Mouse (Mus musculus) testis, adult 2 months (tissue): ENCODE measurements at regions not wholly inside any gene's neighbourhood (a gene's known extent, or its start where the extent isn't known, plus 50 kb on each side); places are given as distances from the start of the nearest gene placed in this dataset.

ENCODE experiments used
- H3K27ac ChIP-seq: fragments of 200-500 bp; 2 replicates; pipeline ENCODE4 v1.5.1; 2012; ENCODE audit warnings: low read depth, low read length; ENCODE audit not compliant: control insufficient read depth, insufficient read depth
- H3K27me3 ChIP-seq: fragments of 200-500 bp; 2 replicates; pipeline ENCODE4 v1.6.1; 2012; ENCODE audit warnings: mild to moderate bottlenecking, low read length, moderate library complexity; ENCODE audit not compliant: control insufficient read depth, insufficient read depth
- H3K36me3 ChIP-seq: fragments of 200-500 bp; 2 replicates; pipeline ENCODE4 v1.6.1; 2012; ENCODE audit warnings: mild to moderate bottlenecking, low read length; ENCODE audit not compliant: control insufficient read depth, insufficient read depth
- H3K4me1 ChIP-seq: fragments of 200-500 bp; 2 replicates; pipeline ENCODE4 v1.6.1; 2012; ENCODE audit warnings: low read length; ENCODE audit not compliant: control insufficient read depth, insufficient read depth
- H3K4me3 ChIP-seq: fragments of 200-500 bp; 2 replicates; pipeline ENCODE4 v1.5.1; 2012; ENCODE audit warnings: low read depth, mild to moderate bottlenecking, low read length, moderate library complexity, mixed read lengths; ENCODE audit not compliant: control insufficient read depth
- CTCF ChIP-seq: fragments of 200-500 bp; IDR thresholded peaks from 2 replicates; pipeline ENCODE4 v1.5.1; 2012; ENCODE audit warnings: low read depth, mild to moderate bottlenecking, inconsistent platforms, low read length, moderate library complexity; ENCODE audit not compliant: control insufficient read depth, insufficient read depth, insufficient replicate concordance
- POLR2A ChIP-seq: fragments of 200-500 bp; IDR thresholded peaks from 2 replicates; pipeline ENCODE4 v1.6.1; 2012; ENCODE audit warnings: low read depth, mild to moderate bottlenecking, inconsistent platforms, low read length, moderate library complexity; ENCODE audit not compliant: control insufficient read depth

- TF ChIP-seq POLR2A (no peak), CTCF (no peak)
Observed at GRCm38 (mm10) chr4:10209324-10209923, 664.9 kb upstream of the 2610301B20Rik start.

DNA sequence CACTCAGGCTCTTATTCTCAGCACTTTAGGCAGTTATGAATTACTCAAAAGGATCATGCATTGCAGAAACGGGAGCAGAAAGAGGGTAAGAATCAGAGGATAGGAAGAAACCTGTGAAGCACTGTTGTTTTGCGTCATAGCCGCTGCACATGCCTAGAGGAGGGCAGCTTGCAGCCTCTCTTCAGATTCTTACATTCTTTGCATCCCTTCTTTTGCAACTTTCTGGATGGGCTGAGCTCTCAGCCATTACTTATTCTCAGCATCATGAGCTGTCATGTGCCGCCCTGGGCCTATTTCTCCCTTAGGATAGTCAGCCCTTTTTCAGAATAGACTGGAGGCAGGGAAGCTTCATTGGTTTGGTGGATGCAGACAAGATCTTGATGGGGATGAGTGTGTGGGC, 663.0 kb upstream of the 2610301B20Rik start:
- Histone ChIP-seq H3K27ac (no peak overlapping the region), H3K27me3 (no peaks in the 10 kb centered on the region), H3K4me3 (no peak overlapping the region), H3K4me1 (no peaks in the 10 kb centered on the region), H3K36me3 (no peaks in the 10 kb centered on the region)
- TF ChIP-seq CTCF (no peak), POLR2A (no peak)

More at GRCm38 (mm10) chr4:10209324-10209923, 664.9 kb upstream of the 2610301B20Rik start:
- no peaks in the 10 kb centered on the region for H3K36me3 ChIP-seq
- no peaks in the 10 kb centered on the region for H3K27me3 ChIP-seq
- no peak overlapping the region for H3K4me3 ChIP-seq
- no peaks in the 10 kb centered on the region for H3K4me1 ChIP-seq
- H3K27ac ChIP-seq: no peak overlapping the region

DNA sequence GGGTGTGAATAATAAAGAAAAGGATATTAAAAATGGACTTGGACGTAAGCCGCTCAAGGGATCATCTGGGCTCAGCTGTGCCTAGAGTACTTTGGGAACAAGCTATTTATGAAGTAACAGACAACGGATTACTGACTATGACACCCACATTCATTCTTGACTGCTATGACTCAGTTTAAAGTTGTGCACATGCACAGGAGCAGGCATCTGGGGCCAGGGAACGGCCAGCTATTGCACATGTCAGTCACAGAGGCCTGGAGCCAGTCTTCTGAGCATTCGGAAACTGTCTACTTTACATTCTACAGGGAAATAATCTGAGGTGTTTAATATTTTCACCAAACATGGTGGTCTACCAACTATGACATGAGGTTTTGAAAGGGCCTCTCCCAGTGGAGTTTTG, 639.0 kb upstream of the 2610301B20Rik start:
- Histone ChIP-seq H3K4me1 (no peaks in the 10 kb centered on the region), H3K27ac (no peak overlapping the region), H3K27me3 (no peaks in the 10 kb centered on the region), H3K36me3 (no peaks in the 10 kb centered on the region), H3K4me3 (no peak overlapping the region)
- TF ChIP-seq CTCF: no peak
- no peak for TF ChIP-seq POLR2A

DNA sequence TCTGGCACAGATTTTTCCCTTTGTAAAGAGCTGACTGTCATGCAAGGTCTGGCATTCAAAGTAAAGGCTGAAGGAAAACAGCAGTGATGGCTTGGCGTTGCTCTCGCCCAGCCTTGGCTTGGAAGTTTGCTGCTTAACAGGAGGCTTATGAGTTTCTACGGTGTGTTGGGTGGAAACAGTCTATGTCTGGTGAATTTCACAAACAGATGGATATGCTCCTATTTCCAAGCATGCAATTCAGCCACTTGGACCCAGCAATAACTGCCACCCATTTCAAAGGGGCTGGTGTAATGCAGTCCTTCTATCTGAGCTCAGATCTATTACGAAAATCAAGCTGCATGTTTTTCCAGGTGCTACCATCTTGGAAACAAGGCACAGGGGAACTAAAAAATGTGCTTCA, 632.2 kb upstream of the 2610301B20Rik start:
- Histone ChIP-seq H3K4me3 (no peak overlapping the region), H3K4me1 (no peaks in the 10 kb centered on the region), H3K27me3 (no peaks in the 10 kb centered on the region), H3K36me3 (no peaks in the 10 kb centered on the region), H3K27ac (no peak overlapping the region)
- TF ChIP-seq CTCF (no peak), POLR2A (no peak)

DNA sequence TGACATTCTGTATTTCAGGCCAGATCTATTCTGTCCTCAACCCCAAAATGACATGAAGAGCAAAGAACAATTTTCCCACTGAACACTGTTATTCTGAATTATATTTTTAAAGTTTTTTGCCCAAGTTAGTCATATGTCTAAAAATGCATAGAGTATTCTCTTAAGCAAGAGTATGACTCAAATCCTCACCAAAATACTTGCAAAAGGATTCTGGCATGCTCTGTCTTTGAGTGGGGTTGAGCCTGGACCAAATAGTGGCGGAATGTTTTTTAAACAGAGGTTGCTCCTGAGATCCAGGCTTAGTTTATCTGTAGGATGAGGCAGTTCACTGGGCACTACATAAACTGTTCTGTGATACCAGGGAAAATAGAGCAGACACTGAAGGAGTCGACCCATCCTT, 631.4 kb upstream of the 2610301B20Rik start:
- Histone ChIP-seq H3K27ac (no peak overlapping the region), H3K36me3 (no peaks in the 10 kb centered on the region), H3K4me1 (no peaks in the 10 kb centered on the region), H3K27me3 (no peaks in the 10 kb centered on the region), H3K4me3 (no peak overlapping the region)
- TF ChIP-seq POLR2A (no peak), CTCF (no peak)

DNA sequence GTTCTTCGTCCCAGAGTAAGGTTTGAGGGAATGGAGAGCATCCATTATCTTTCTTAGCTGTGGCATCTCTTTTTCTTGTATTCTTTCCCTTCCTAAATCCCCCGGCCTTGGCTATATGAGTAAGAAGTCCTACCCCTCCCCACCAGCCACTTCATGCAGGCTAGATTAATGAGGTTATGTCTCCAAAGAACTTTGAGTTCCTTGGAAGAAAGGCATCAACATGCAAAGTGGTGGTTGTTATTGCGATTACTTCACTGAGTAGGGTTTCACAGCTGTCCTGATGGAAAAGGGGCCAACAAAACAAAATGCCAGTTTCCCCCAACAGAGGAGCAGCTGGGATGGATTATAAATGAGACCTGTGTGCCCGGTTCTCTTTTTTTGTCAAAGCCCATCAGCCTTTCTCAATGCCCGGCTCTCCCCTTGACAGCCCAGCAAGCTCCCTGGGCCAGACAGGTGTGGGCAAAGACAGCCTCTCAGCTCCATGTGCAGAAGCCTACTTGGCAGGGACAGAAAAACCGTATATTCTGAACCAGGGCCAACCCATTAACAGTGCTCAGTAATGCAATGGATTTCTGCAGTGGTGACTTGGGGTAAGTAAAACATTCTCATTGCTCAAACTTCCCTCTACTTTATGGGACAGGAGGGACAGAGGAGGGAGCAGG, 620.1 kb upstream of the 2610301B20Rik start:
- Histone ChIP-seq H3K27ac (no peak overlapping the region), H3K4me3 (no peak overlapping the region), H3K4me1 (no peaks in the 10 kb centered on the region), H3K36me3 (no peaks in the 10 kb centered on the region), H3K27me3 (no peaks in the 10 kb centered on the region)
- TF ChIP-seq CTCF: no peak
- no peak for TF ChIP-seq POLR2A

DNA sequence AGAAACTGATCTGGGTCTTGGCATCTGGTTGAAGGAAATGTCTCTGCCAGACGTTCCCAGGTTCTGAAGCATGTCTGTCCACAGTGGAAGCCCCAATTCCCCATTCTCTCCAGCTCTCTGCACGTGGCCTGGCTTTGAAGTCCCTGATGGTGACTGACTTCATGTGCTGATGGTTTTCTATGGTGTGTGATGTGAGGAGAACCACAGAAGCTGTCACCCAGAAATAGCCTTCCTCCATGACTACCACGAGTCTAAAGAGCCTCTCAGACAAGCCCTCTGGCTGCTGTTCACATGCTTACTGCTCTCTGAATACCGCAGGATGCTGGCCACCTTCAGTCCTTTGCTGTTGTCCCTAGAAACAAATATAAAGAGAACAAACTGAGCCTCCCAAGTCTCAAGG, 616.8 kb upstream of the 2610301B20Rik start:
- TF ChIP-seq POLR2A (no peak), CTCF (no peak)
- no peak overlapping the region for H3K27ac ChIP-seq

More for the DNA sequence above, 616.8 kb upstream of the 2610301B20Rik start:
- Histone ChIP-seq H3K36me3 (no peaks in the 10 kb centered on the region), H3K27me3 (no peaks in the 10 kb centered on the region), H3K4me3 (no peak overlapping the region), H3K4me1 (no peaks in the 10 kb centered on the region)
